Mouse (Mus musculus) liver, embryonic 14.5 days (tissue): Measurements from ENCODE around the gene Olfr318. TPM values are rescaled to one million over a fixed set of nuclear protein-coding genes. Genes with fewer than 3 reads are reported as not detected.
"Not testable (repeated sequence)": the region's sequence is repeated elsewhere in the genome, so short reads cannot be mapped to it uniquely, and the experiment has no call there.

Experiments used
- ATAC-seq: fragments of 200-750 bp; cut with Nextera tagmentation; 2 replicates; pipeline ENCODE4 v1.8.0; 2017; ENCODE audit warnings: moderate number of reproducible peaks, mild to moderate bottlenecking, moderate library complexity; ENCODE audit not compliant: insufficient read depth
- DNase-seq, 3 experiments: peaks; one replicate each; pipeline ENCODE4 v3.0.0-alpha.2; 2012 to 2013; ENCODE audit warnings: low read depth in 3 of 3, low spot score in 3 of 3
- H3K27ac ChIP-seq: fragments of 300-500 bp; sonication (generic); 2 replicates; pipeline ENCODE4 v1.5.1; 2014; ENCODE audit warnings: moderate library complexity, mild to moderate bottlenecking, control low read depth, inconsistent platforms
- H3K27me3 ChIP-seq: fragments of 300-500 bp; sonication (generic); 2 replicates; pipeline ENCODE4 v1.6.1; 2014; ENCODE audit warnings: mild to moderate bottlenecking, low read length, moderate library complexity; ENCODE audit not compliant: control insufficient read depth, insufficient read depth
- H3K36me3 ChIP-seq: fragments of 300-500 bp; sonication (generic); replicated peaks from 2 replicates; pipeline ENCODE4 v1.6.1; 2014; ENCODE audit warnings: low read depth; ENCODE audit not compliant: control insufficient read depth, insufficient read depth
- H3K4me1 ChIP-seq, 2 experiments: fragments of 200-500 bp in 1 of 2; fragments of 300-500 bp in 1 of 2; sonication (generic) in 1 of 2; replicated peaks; 2 replicates each; pipeline ENCODE4 v1.6.1; 2012 to 2014; ENCODE audit warnings: antibody characterized with exemption in 1 of 2, inconsistent platforms in 1 of 2, low read length in 1 of 2; ENCODE audit not compliant: control insufficient read depth in 2 of 2, insufficient read depth in 2 of 2
- H3K4me2 ChIP-seq: fragments of 300-500 bp; sonication (generic); 2 replicates; pipeline ENCODE4 v1.6.1; 2014; ENCODE audit warnings: low read depth, mild to moderate bottlenecking, control low read depth, moderate library complexity
- H3K4me3 ChIP-seq, 2 experiments: fragments of 200-500 bp in 1 of 2; fragments of 300-500 bp in 1 of 2; sonication (generic) in 1 of 2; 2 replicates each; pipeline ENCODE4 v1.5.1; 2012 to 2014; ENCODE audit warnings: low read depth in 2 of 2, low read length in 2 of 2, mild to moderate bottlenecking in 2 of 2, control low read depth in 1 of 2, inconsistent platforms in 1 of 2, moderate library complexity in 1 of 2; ENCODE audit not compliant: insufficient read depth in 1 of 2
- H3K9ac ChIP-seq: fragments of 300-500 bp; sonication (generic); replicated peaks from 2 replicates; pipeline ENCODE4 v1.6.1; 2014; ENCODE audit warnings: mild to moderate bottlenecking, control low read depth, moderate library complexity
- H3K9me3 ChIP-seq: fragments of 300-500 bp; sonication (generic); 2 replicates; pipeline ENCODE4 v1.6.1; 2016; ENCODE audit warnings: low read length, mixed read lengths; ENCODE audit not compliant: control insufficient read depth
- CTCF ChIP-seq: IDR thresholded peaks from 2 replicates; pipeline ENCODE4 v1.5.1; 2016; ENCODE audit warnings: antibody characterized with exemption, low read depth, control low read depth
- EP300 ChIP-seq: IDR thresholded peaks from 2 replicates; pipeline ENCODE4 v1.6.1; 2016; ENCODE audit warnings: antibody characterized with exemption, low read depth
- WGBS: fragments of 180-500 bp; shearing (Covaris S2); extraction: QIAGEN DNeasy Blood & Tissue Kit; methylation state at CpG from one replicate; pipeline ENCODE4 v1.1.7; 2014; ENCODE audit not compliant: insufficient replicate concordance; 5-methylcytosine and 5-hydroxymethylcytosine counted together
- polyA plus RNA-seq, 2 experiments: library from polyadenylated mRNA; depleted of rRNA in 1 of 2; stranded (reverse) in 1 of 2; unstranded in 1 of 2; fragments of >200 nt; fragmentation: Nextera tagmentation in 1 of 2; extraction: Ambion mirVana in 1 of 2; gene quantifications; 2 replicates each; pipeline versions ENCODE4 v1.2.1 to v1.2.3; 2012 to 2014

Gene Olfr318
- polyA plus RNA-seq, 2 experiments = not detected

- 40% methylated on average over 3 of the region's 3 CpGs for WGBS
- no peak overlapping the region for H3K9ac ChIP-seq
- no peaks in the 10 kb centered on the region for H3K4me1 ChIP-seq
- DNase-seq (no peak), ATAC-seq (no peak)
- H3K27ac ChIP-seq = no peak overlapping the region
- H3K4me2 ChIP-seq = no peak overlapping the region
- TF ChIP-seq EP300 (no peak), CTCF (no peak)
- H3K9me3 ChIP-seq = no peaks in the 10 kb centered on the region
- H3K4me3 ChIP-seq = no peak overlapping the region
- H3K27me3 ChIP-seq = no peaks in the 10 kb centered on the region
- H3K36me3 ChIP-seq = no peaks in the 10 kb centered on the region
Measured at GRCm38 (mm10) chr11:58733372-58733771, 9.6 kb upstream of the Olfr318 start.

GRCm38 (mm10) chr11:58727896-58728650 lies 4.3 kb upstream of the Olfr318 start:
- H3K9me3 ChIP-seq, H3K4me3 ChIP-seq, H3K27ac ChIP-seq, H3K9ac ChIP-seq, H3K4me2 ChIP-seq, H3K4me1 ChIP-seq, H3K27me3 ChIP-seq, DNase-seq, H3K36me3 ChIP-seq, ATAC-seq: not testable (repeated sequence)
- WGBS = 58% methylated on average over 6 of the region's 6 CpGs

- ATAC-seq (no peak), DNase-seq (no peak)
- TF ChIP-seq EP300 = no peak
- TF ChIP-seq CTCF = no peak
- Histone ChIP-seq H3K9me3 (no peaks in the 10 kb centered on the region), H3K4me3 (no peak overlapping the region), H3K27ac (no peak overlapping the region), H3K36me3 (no peaks in the 10 kb centered on the region), H3K9ac (no peak overlapping the region), H3K27me3 (no peaks in the 10 kb centered on the region), H3K4me1 (no peaks in the 10 kb centered on the region), H3K4me2 (no peak overlapping the region)
- 62% methylated on average over 4 of the region's 4 CpGs for WGBS
Measured at GRCm38 (mm10) chr11:58719701-58720100, 4.1 kb downstream of the Olfr318 start.

- not testable (repeated sequence) for H3K27ac ChIP-seq, H3K9ac ChIP-seq, DNase-seq, ATAC-seq, H3K4me1 ChIP-seq, H3K4me2 ChIP-seq, H3K9me3 ChIP-seq, H3K4me3 ChIP-seq, H3K27me3 ChIP-seq, H3K36me3 ChIP-seq
- 65% methylated on average over 7 of the region's 7 CpGs for WGBS
Measured at GRCm38 (mm10) chr11:58717723-58718122, 6.1 kb downstream of the Olfr318 start.

GRCm38 (mm10) chr11:58709086-58709485 lies 14.7 kb downstream of the Olfr318 start:
- no peaks in the 10 kb centered on the region for H3K27me3 ChIP-seq
- DNase-seq (no peak), ATAC-seq (no peak)
- H3K4me3 ChIP-seq = no peak overlapping the region
- H3K4me1 ChIP-seq = no peaks in the 10 kb centered on the region
- no peak overlapping the region for H3K4me2 ChIP-seq
- H3K36me3 ChIP-seq = no peaks in the 10 kb centered on the region
- H3K27ac ChIP-seq = no peak overlapping the region
- no peaks in the 10 kb centered on the region for H3K9me3 ChIP-seq
- TF ChIP-seq EP300 = no peak
- TF ChIP-seq CTCF = no peak
- no peak overlapping the region for H3K9ac ChIP-seq
- WGBS = 70% methylated on average over 11 of the region's 11 CpGs
